Mouse (Mus musculus) ovary, adult 2 months (tissue): ENCODE measurements around the gene Dph6. TPM values are rescaled to one million over a fixed set of nuclear protein-coding genes. Genes with fewer than 3 reads are reported as not detected.

ENCODE experiments used
- polyA plus RNA-seq: library from polyadenylated mRNA; depleted of rRNA; stranded (reverse); fragments of >200 nt; gene quantifications from 2 replicates; pipeline ENCODE4 v1.2.3, GENCODE M21; 2012; rRNA removed

The Dph6 gene
- 14.2 and 18.7 TPM in 2 replicates for polyA plus RNA-seq

GRCm38 (mm10) chr2:114654365-114655239 is at the start of gene Dph6:
Dph6 (minus strand) TSS chr2:114654964.

